Mouse (Mus musculus) myocyte (in vitro differentiated cells): ENCODE measurements around the gene Spdye4b. TPM values are rescaled to one million over a fixed set of nuclear protein-coding genes. Genes with fewer than 3 reads are reported as not detected.

Experiments used
- H3K27me3 ChIP-seq: one replicate; pipeline ENCODE4 v1.6.1; 2011; ENCODE audit not compliant: control insufficient read depth, insufficient read depth, insufficient read length
- H3K36me3 ChIP-seq: one replicate; pipeline ENCODE4 v1.6.1; 2011; ENCODE audit not compliant: control insufficient read depth, insufficient read depth
- H3K4me2 ChIP-seq: one replicate; pipeline ENCODE4 v1.6.1; 2011; ENCODE audit warnings: low read depth, control low read depth
- H3K4me3 ChIP-seq: one replicate; pipeline ENCODE4 v1.5.1; 2011; ENCODE audit warnings: mild to moderate bottlenecking, control low read depth, moderate library complexity
- H3K79me2 ChIP-seq: one replicate; pipeline ENCODE4 v1.6.1; 2011; ENCODE audit not compliant: control insufficient read depth, insufficient read depth
- H3ac ChIP-seq: one replicate; pipeline ENCODE4 v1.6.1; 2011; ENCODE audit not compliant: control insufficient read depth, insufficient read length
- CEBPB ChIP-seq: IDR thresholded peaks from 2 replicates; pipeline ENCODE4 v1.6.1; 2011; ENCODE audit warnings: mild to moderate bottlenecking, moderate library complexity; ENCODE audit not compliant: poor library complexity, insufficient read depth, severe bottlenecking
- E2F4 ChIP-seq: IDR thresholded peaks from one replicate; pipeline ENCODE4 v1.6.1; 2011; ENCODE audit warnings: mild to moderate bottlenecking, control low read depth, moderate library complexity; ENCODE audit not compliant: insufficient read depth
- MAX ChIP-seq: IDR thresholded peaks from one replicate; pipeline ENCODE4 v1.6.1; 2011; ENCODE audit warnings: low read depth, mild to moderate bottlenecking, control low read depth
- MYOD1 ChIP-seq, 3 experiments: IDR thresholded peaks; one replicate each; pipeline ENCODE4 v1.6.1; 2011; ENCODE audit warnings: control low read depth in 2 of 3, low read depth in 2 of 3, mild to moderate bottlenecking in 2 of 3, moderate library complexity in 1 of 3; ENCODE audit not compliant: insufficient read length in 2 of 3, control insufficient read depth in 1 of 3
- MYOG ChIP-seq, 3 experiments: IDR thresholded peaks; one replicate each; pipeline ENCODE4 v1.6.1; 2011; ENCODE audit warnings: control low read depth in 2 of 3, low read depth in 2 of 3, mild to moderate bottlenecking in 2 of 3; ENCODE audit not compliant: insufficient read length in 2 of 3, control insufficient read depth in 1 of 3, insufficient read depth in 1 of 3
- POLR2A ChIP-seq: IDR thresholded peaks from one replicate; pipeline ENCODE4 v1.6.1; 2011; ENCODE audit warnings: low read depth, mild to moderate bottlenecking, control low read depth, moderate library complexity; ENCODE audit not compliant: insufficient read length
- POLR2AphosphoS2 ChIP-seq: IDR thresholded peaks from one replicate; pipeline ENCODE4 v1.6.1; 2011; ENCODE audit warnings: low read depth, control low read depth; ENCODE audit not compliant: insufficient read length
- REST ChIP-seq: IDR thresholded peaks from one replicate; pipeline ENCODE4 v1.6.1; 2011; ENCODE audit warnings: mild to moderate bottlenecking, control low read depth, moderate library complexity; ENCODE audit not compliant: insufficient read depth, insufficient read length
- SRF ChIP-seq: IDR thresholded peaks from one replicate; pipeline ENCODE4 v1.6.1; 2011; ENCODE audit warnings: low read depth; ENCODE audit not compliant: control insufficient read depth, insufficient read length
- TCF12 ChIP-seq: IDR thresholded peaks from one replicate; pipeline ENCODE4 v1.6.1; 2011; ENCODE audit warnings: mild to moderate bottlenecking, control low read depth; ENCODE audit not compliant: poor library complexity, insufficient read depth, severe bottlenecking
- TCF3 ChIP-seq: IDR thresholded peaks from one replicate; pipeline ENCODE4 v1.6.1; 2011; ENCODE audit warnings: low read depth, control low read depth; ENCODE audit not compliant: insufficient read length
- USF1 ChIP-seq: IDR thresholded peaks from one replicate; pipeline ENCODE4 v1.6.1; 2011; ENCODE audit warnings: low read depth, mild to moderate bottlenecking, control low read depth, moderate library complexity
- polyA plus RNA-seq: library from polyadenylated mRNA; unstranded; fragments of >200 nt; fragmentation: generic; extraction: Trizol; gene quantifications from one replicate; pipeline ENCODE4 v1.2.1, GENCODE M21; 2012; ENCODE audit warnings: missing spikeins

Gene Spdye4b
- polyA plus RNA-seq, 1 experiment = not detected

- H3K36me3 ChIP-seq = no peaks in the 10 kb centered on the region
- H3ac ChIP-seq = no peak overlapping the region
- H3K4me2 ChIP-seq = no peak overlapping the region
- TF ChIP-seq TCF12 (no peak), USF1 (no peak), POLR2AphosphoS2 (no peak), REST (no peak), POLR2A (no peak), TCF3 (no peak), E2F4 (no peak), CEBPB (no peak), SRF (no peak), MYOG (IDR thresholded peaks at IDR 0.05; ENCODE audit: control insufficient read depth in 1 of 3, insufficient read depth in 1 of 3, insufficient read length in 2 of 3, low read depth in 2 of 3) (no peak), MAX (no peak), MYOD1 (IDR thresholded peaks at IDR 0.05; ENCODE audit: control insufficient read depth in 1 of 3, insufficient read length in 2 of 3, low read depth in 2 of 3) (no peak)
- peaks cover 16% of the 10 kb centered on the region for H3K27me3 ChIP-seq
- no peak overlapping the region for H3K4me3 ChIP-seq
- no peaks in the 10 kb centered on the region for H3K79me2 ChIP-seq
These were observed 40.2 kb downstream of the Spdye4b start for GRCm38 (mm10) chr5:143220996-143221395.

GRCm38 (mm10) chr5:143222287-143222686, 41.5 kb downstream of the Spdye4b start:
- no peak overlapping the region for H3K4me3 ChIP-seq
- H3ac ChIP-seq = no peak overlapping the region
- TF ChIP-seq POLR2A (no peak), MAX (no peak), SRF (no peak), TCF3 (no peak), CEBPB (no peak), USF1 (no peak), REST (no peak), TCF12 (no peak), MYOD1 (IDR thresholded peaks at IDR 0.05; ENCODE audit: control insufficient read depth in 1 of 3, insufficient read length in 2 of 3, low read depth in 2 of 3) (no peak), E2F4 (no peak), MYOG (IDR thresholded peaks at IDR 0.05; ENCODE audit: control insufficient read depth in 1 of 3, insufficient read depth in 1 of 3, insufficient read length in 2 of 3, low read depth in 2 of 3) (no peak), POLR2AphosphoS2 (no peak)
- no peaks in the 10 kb centered on the region for H3K36me3 ChIP-seq
- H3K27me3 ChIP-seq = peaks cover 14% of the 10 kb centered on the region
- no peak overlapping the region for H3K4me2 ChIP-seq
- H3K79me2 ChIP-seq = no peaks in the 10 kb centered on the region

GRCm38 (mm10) chr5:143226790-143227189, 46.0 kb downstream of the Spdye4b start, which contains the start of gene Spdye4a:
Gene Spdye4a, minus strand, starts transcription at chr5:143226890.
- no peaks in the 10 kb centered on the region for H3K36me3 ChIP-seq
- no peaks in the 10 kb centered on the region for H3K27me3 ChIP-seq
- H3K4me2 ChIP-seq = no peak within 1 kb of the TSS
- H3K79me2 ChIP-seq = no peaks in the 10 kb centered on the region
- H3K4me3 ChIP-seq = no peak within 1 kb of the TSS
- H3ac ChIP-seq = no peak within 1 kb of the TSS
- no peak for TF ChIP-seq SRF
- no peak for TF ChIP-seq USF1
- no peak for TF ChIP-seq TCF12
- no peak for TF ChIP-seq CEBPB

GRCm38 (mm10) chr5:143235028-143235693, 54.3 kb downstream of the Spdye4b start, which contains the start of gene Zfp12:
Gene Zfp12, plus strand, starts transcription at chr5:143235163.
- peaks cover 17% of the 10 kb centered on the region for H3K79me2 ChIP-seq
- H3K27me3 ChIP-seq = no peaks in the 10 kb centered on the region
- TF ChIP-seq REST (peak; percentile 49), POLR2AphosphoS2 (peak; percentile 91), TCF12 (no peak), SRF (peak; percentile 35), POLR2A (peak; percentile 89), MYOD1 (IDR thresholded peaks at IDR 0.05; ENCODE audit: control insufficient read depth in 1 of 3, insufficient read length in 2 of 3, low read depth in 2 of 3) (peak in 1 of 3 experiments; percentile 2), USF1 (no peak), TCF3 (no peak)
- H3ac ChIP-seq = peak within 1 kb of the TSS; percentile 98
- H3K4me3 ChIP-seq = peak within 1 kb of the TSS; percentile 50
- peak within 1 kb of the TSS; percentile 90 for H3K4me2 ChIP-seq
- H3K36me3 ChIP-seq = peaks cover 1% of the 10 kb centered on the region

- peak overlapping the region; percentile 90 for H3K4me2 ChIP-seq
- H3K79me2 ChIP-seq = peaks cover 17% of the 10 kb centered on the region
- peak overlapping the region; percentile 50 for H3K4me3 ChIP-seq
- no peaks in the 10 kb centered on the region for H3K27me3 ChIP-seq
- TF ChIP-seq POLR2A (no peak), TCF12 (no peak), MYOG (IDR thresholded peaks at IDR 0.05; ENCODE audit: control insufficient read depth in 1 of 3, insufficient read depth in 1 of 3, insufficient read length in 2 of 3, low read depth in 2 of 3) (no peak), SRF (no peak), E2F4 (no peak), POLR2AphosphoS2 (no peak), MYOD1 (IDR thresholded peaks at IDR 0.05; ENCODE audit: control insufficient read depth in 1 of 3, insufficient read length in 2 of 3, low read depth in 2 of 3) (no peak), TCF3 (no peak), REST (no peak), CEBPB (no peak), USF1 (no peak), MAX (no peak)
- H3K36me3 ChIP-seq = peaks cover 10% of the 10 kb centered on the region
- peak overlapping the region; percentile 98 for H3ac ChIP-seq
These were observed 55.2 kb downstream of the Spdye4b start for GRCm38 (mm10) chr5:143236036-143236435.
